12 mouse cellular contexts compared by ENCODE assay signal in the genomic region with DNA sequence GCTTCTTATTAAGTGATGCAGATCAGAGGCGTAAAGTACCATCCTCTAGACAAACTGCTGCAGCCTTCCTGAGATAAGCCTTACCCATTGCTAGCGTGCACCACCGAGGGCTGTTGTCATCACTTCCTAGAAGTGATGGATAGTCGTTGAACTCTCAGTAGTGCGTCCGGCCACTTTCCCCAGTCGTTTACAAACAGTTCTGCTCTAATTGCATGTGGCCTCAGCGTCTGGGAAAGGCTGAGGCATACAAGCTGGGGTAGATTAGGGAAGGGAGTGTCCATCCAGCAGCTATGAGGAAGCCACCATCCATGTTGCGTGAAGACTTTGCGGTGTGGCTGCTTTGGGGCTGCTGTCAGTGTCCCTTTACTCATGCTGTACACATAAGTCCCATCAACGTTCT.
A peak's percentile ranks its signal among the peaks of the same experiment; 100 is the strongest.
DNase-seq lines count a peak whose midpoint lies in the region; ATAC-seq and TF ChIP-seq lines count a peak whose summit lies in the region.
"Had no signal": no experiment of that assay in that cellular context is flagged by ENCODE, and none has a peak within 500 bp of the region (broad histone marks: within the 10 kb centered on the region; RNA-seq: fewer than 3 reads in every experiment).

No protein-coding gene starts in this region.

- 38% methylated on average over 11 of the region's 11 CpGs for WGBS in kidney, embryonic 16.5 days

- H3K9ac ChIP-seq in kidney, embryonic 16.5 days (replicated peaks; ENCODE audit: low read length), result no peak overlapping the region
- H3K9ac ChIP-seq in MEL (ENCODE audit: control insufficient read depth, low read depth, low read length, poor library complexity, severe bottlenecking), result peak overlapping the region; percentile 54; the same call in 1 of the 2 replicates
- H3K9ac ChIP-seq: hindbrain, embryonic 14.5 days; midbrain, embryonic 13.5 days had no signal

- TF ChIP-seq CTCF in MEL (IDR thresholded peaks at IDR 0.05 in 2 of 3, conservative IDR thresholded peaks at IDR 0.05 in 1 of 3; ENCODE audit: control insufficient read depth in 1 of 3, insufficient read depth in 1 of 3, low read depth in 2 of 3, low read length in 3 of 3, poor library complexity in 1 of 3, severe bottlenecking in 1 of 3), result no peak

- no peak for DNase-seq in kidney, adult 9 months
- peak; percentile 64 for DNase-seq in MEL (ENCODE audit: low read depth, low spot score)
- DNase-seq in embryo, embryonic 10.5 days (ENCODE audit: low spot score), result peak; percentile 31
- no peak for DNase-seq in ovary, postnatal 36 days (ENCODE audit: low spot score)
- DNase-seq in urinary bladder, postnatal 10 days (ENCODE audit: low spot score), result no peak

- TF ChIP-seq RAD21 in MEL (IDR thresholded peaks at IDR 0.05; ENCODE audit: low read depth, low read length), result no peak

- peak; percentile 69; the same call in 1 of the 2 replicates for ATAC-seq in kidney, embryonic 16.5 days (ENCODE audit: low FRiP score, low TSS enrichment)
- 0 out of 2 replicates have a peak, but pooled peaks have one; percentile 15 for ATAC-seq in megakaryocyte, adult 5-6 weeks (ENCODE audit: poor library complexity, severe bottlenecking)
- no peak for ATAC-seq in CD4-positive, CD25-positive, alpha-beta regulatory T cell, adult 4 months
- ATAC-seq: midbrain, embryonic 13.5 days; Patski had no signal

- TF ChIP-seq POLR2A in MEL (IDR thresholded peaks at IDR 0.05; ENCODE audit: control insufficient read depth in 1 of 2, insufficient read depth in 1 of 2, low read depth in 1 of 2, low read length in 2 of 2, poor library complexity in 1 of 2), result no peak

- no peaks in the 10 kb centered on the region for H3K27me3 ChIP-seq in kidney, embryonic 16.5 days (ENCODE audit: insufficient read depth, low read length)
- no peaks in the 10 kb centered on the region for H3K27me3 ChIP-seq in MEL (ENCODE audit: control insufficient read depth in 1 of 2, insufficient read depth in 2 of 2, low read length in 2 of 2)
- H3K27me3 ChIP-seq: midbrain, embryonic 13.5 days; Patski had no signal

- H3K27ac ChIP-seq in kidney, embryonic 16.5 days (ENCODE audit: low read length), result peak overlapping the region; percentile 61
- no peak overlapping the region; the same call in 1 of the 2 replicates for H3K27ac ChIP-seq in MEL (ENCODE audit: control insufficient read depth, low read depth, low read length)
- H3K27ac ChIP-seq: hindbrain, embryonic 14.5 days; midbrain, embryonic 13.5 days had no signal

- H3K36me3 ChIP-seq in kidney, embryonic 16.5 days (ENCODE audit: insufficient read depth, low read length), result no peaks in the 10 kb centered on the region
- H3K36me3 ChIP-seq in MEL (ENCODE audit: control insufficient read depth in 1 of 2, insufficient read depth in 2 of 2, low read length in 2 of 2), result peaks cover 0 to 6% of the 10 kb centered on the region in 2 experiments; a peak in 2 of 4 replicates
- H3K36me3 ChIP-seq: midbrain, embryonic 13.5 days had no signal

- no peak overlapping the region for H3K4me2 ChIP-seq in kidney, embryonic 16.5 days (replicated peaks; ENCODE audit: low read depth, low read length)
- H3K4me2 ChIP-seq: hindbrain, embryonic 14.5 days; midbrain, embryonic 13.5 days had no signal

- peak in 1 of 2 experiments; percentile 39; a peak in 1 of 4 replicates for TF ChIP-seq EP300 in MEL (IDR thresholded peaks at IDR 0.05; ENCODE audit: low read depth in 1 of 2, low read length in 2 of 2)

- H3K9me3 ChIP-seq in kidney, embryonic 16.5 days (ENCODE audit: low read length), result no peaks in the 10 kb centered on the region
- no peaks in the 10 kb centered on the region for H3K9me3 ChIP-seq in MEL (replicated peaks; ENCODE audit: insufficient read depth, low read length)
- H3K9me3 ChIP-seq: midbrain, embryonic 13.5 days had no signal

- H3K4me1 ChIP-seq in kidney, embryonic 16.5 days (ENCODE audit: insufficient read depth, low read length), result 0 out of 2 replicates have a peak, but pooled peaks cover 14% of the 10 kb centered on the region
- H3K4me1 ChIP-seq in MEL (ENCODE audit: control insufficient read depth in 1 of 2, insufficient read depth in 2 of 2, low read length in 2 of 2), result peaks cover 4 to 11% of the 10 kb centered on the region in 2 experiments
- H3K4me1 ChIP-seq: midbrain, embryonic 13.5 days had no signal

- H3K4me3 ChIP-seq in kidney, embryonic 16.5 days (ENCODE audit: low read length), result no peak overlapping the region
- peak overlapping the region; percentile 37 to 41 for H3K4me3 ChIP-seq in MEL (ENCODE audit: control insufficient read depth in 1 of 2, insufficient read depth in 1 of 2, low read depth in 2 of 2, low read length in 2 of 2)
- H3K4me3 ChIP-seq: erythroblast, embryonic 14.5 days; midbrain, embryonic 13.5 days had no signal

- H3K79me2 ChIP-seq in MEL (ENCODE audit: control insufficient read depth, insufficient read depth, low read length, poor library complexity), result no peaks in the 10 kb centered on the region

TF ChIP-seq in MEL, 35 proteins besides CTCF, POLR2A, EP300 and RAD21:
- TF ChIP-seq ZKSCAN1 (IDR thresholded peaks at IDR 0.05; ENCODE audit: low read depth, low read length) (no peak), MAX (IDR thresholded peaks at IDR 0.05; ENCODE audit: low read length) (no peak), GATA1 (IDR thresholded peaks at IDR 0.05; ENCODE audit: low read depth, low read length) (0 out of 2 replicates have a peak, but pooled peaks have one; percentile 18), ETS1 (IDR thresholded peaks at IDR 0.05; ENCODE audit: low read depth, low read length) (no peak)

Comparison
In these comparisons a context has a peak if more than half of its experiments do, and no peak if none do; other contexts are left out.
1. DNase-seq: peak in MEL (single experiment) and embryo, embryonic 10.5 days (single experiment); none in kidney, adult 9 months (single experiment), ovary, postnatal 36 days (single experiment) and urinary bladder, postnatal 10 days (single experiment).